Mouse (Mus musculus) spleen, adult 2 months (tissue): ENCODE results near the gene Ptcd2.

ENCODE experiments used
- CTCF ChIP-seq: fragments of 200-500 bp; IDR thresholded peaks from 2 replicates; pipeline ENCODE4 v1.5.1; 2011; ENCODE audit warnings: mild to moderate bottlenecking, inconsistent platforms; ENCODE audit not compliant: insufficient read depth, insufficient read length, insufficient replicate concordance; ENCODE audit errors: extremely low read depth
- POLR2A ChIP-seq: fragments of 200-500 bp; IDR thresholded peaks from 2 replicates; pipeline ENCODE4 v1.6.1; 2011; ENCODE audit warnings: low read depth, low read length, inconsistent platforms

DNA sequence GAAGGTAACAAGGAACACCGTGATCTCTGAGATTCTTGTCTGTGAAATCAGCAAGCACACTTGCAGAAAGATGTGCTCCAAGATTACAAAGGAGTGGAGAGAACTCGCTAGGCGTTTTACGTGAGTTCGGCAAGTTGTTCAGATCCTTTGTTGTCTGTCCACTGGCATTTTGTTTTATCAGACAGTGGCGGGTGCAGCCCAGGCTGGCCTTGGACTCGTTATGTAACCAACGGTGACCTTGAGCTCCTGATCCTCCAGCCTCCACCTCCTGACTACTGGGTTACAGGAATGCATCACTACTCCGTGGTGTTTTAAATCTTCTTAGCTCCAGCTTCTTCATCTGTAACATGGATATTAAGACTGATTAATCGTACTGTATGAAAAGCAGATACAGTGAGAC lies 65.2 kb downstream of the Ptcd2 start:
- TF ChIP-seq CTCF: no peak
- TF ChIP-seq POLR2A: no peak
